Mouse (Mus musculus): ENCODE data around the gene Dio1. TPM values are rescaled to one million over a fixed set of nuclear protein-coding genes. Genes with fewer than 3 reads are reported as not detected.

Gene Dio1
- polyA plus RNA-seq, 1 experiment from 2014 or later = 0.33 TPM

DNA sequence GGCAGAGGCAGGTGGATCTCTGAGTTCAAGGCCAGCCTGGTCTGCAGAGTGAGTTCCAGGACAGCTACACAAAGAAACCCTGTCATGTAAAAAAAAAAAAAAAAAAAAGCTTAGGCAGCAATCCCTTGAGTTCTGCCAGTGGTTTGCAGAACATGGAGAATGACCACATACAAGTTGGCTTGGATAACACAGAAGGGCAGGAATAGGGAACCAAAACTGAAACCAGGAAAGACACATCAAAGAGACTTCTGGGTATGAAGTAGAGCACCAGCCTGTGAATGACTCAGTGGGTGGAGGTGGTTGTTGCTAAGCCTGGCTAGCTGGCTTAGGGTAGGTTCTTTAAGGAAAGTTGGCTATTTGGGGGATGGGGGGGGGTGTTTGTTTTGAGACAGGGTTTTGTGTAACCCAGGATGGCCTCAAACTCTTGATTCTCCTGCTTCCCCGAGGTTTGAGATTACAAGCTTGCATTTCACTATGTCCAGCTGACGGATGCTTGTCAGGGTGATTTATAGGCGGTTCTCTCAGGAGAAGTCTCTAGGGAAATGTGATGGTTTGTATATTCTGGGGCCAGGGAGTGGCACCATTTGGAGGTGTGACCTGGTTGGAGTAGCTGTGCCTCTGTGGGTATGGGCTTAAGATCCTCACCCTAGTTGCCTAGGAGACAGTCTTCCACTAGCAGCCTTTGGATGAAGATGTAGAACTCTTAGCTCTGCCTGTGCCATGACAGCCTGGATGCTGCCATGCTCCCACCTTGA is 21.3 kb downstream of the Dio1 start:
- H3K9ac ChIP-seq (replicated peaks; ENCODE audit: low read depth) = no peak overlapping the region
- DNase-seq (ENCODE audit: low spot score) (peak; percentile 49), ATAC-seq (peak; percentile 32; the same call in 1 of the 2 replicates)
- no peak overlapping the region for H3K4me2 ChIP-seq (replicated peaks; ENCODE audit: low read depth, low read length)
- WGBS = 52% methylated on average over 3 of the region's 3 CpGs
- H3K4me3 ChIP-seq (ENCODE audit: low read depth, low read length) = no peak overlapping the region
- H3K27me3 ChIP-seq (replicated peaks; ENCODE audit: insufficient read depth, low read length) = no peaks in the 10 kb centered on the region
- no peaks in the 10 kb centered on the region for H3K4me1 ChIP-seq (ENCODE audit: insufficient read depth, low read depth, low read length)
- no peak overlapping the region for H3K27ac ChIP-seq (ENCODE audit: low read length)
- TF ChIP-seq EP300 (IDR thresholded peaks at IDR 0.05) (no peak), CTCF (IDR thresholded peaks at IDR 0.05) (no peak)
- no peaks in the 10 kb centered on the region for H3K9me3 ChIP-seq (ENCODE audit: low read length)
- no peaks in the 10 kb centered on the region for H3K36me3 ChIP-seq (ENCODE audit: insufficient read depth, low read length)

- Histone ChIP-seq H3K4me3 (ENCODE audit: low read depth, low read length) (no peak overlapping the region), H3K27me3 (replicated peaks; ENCODE audit: insufficient read depth, low read length) (no peaks in the 10 kb centered on the region), H3K9me3 (ENCODE audit: low read length) (no peaks in the 10 kb centered on the region), H3K36me3 (ENCODE audit: insufficient read depth, low read length) (no peaks in the 10 kb centered on the region), H3K4me2 (replicated peaks; ENCODE audit: low read depth, low read length) (no peak overlapping the region), H3K4me1 (ENCODE audit: insufficient read depth, low read depth, low read length) (no peaks in the 10 kb centered on the region), H3K27ac (ENCODE audit: low read length) (no peak overlapping the region), H3K9ac (replicated peaks; ENCODE audit: low read depth) (no peak overlapping the region)
- ATAC-seq = no peak
- no peak for DNase-seq (ENCODE audit: low spot score)
- no peak for TF ChIP-seq CTCF (IDR thresholded peaks at IDR 0.05)
- 80% methylated on average over 7 of the region's 7 CpGs for WGBS
Observed at GRCm38 (mm10) chr4:107280843-107281475, 26.0 kb downstream of the Dio1 start.

DNA sequence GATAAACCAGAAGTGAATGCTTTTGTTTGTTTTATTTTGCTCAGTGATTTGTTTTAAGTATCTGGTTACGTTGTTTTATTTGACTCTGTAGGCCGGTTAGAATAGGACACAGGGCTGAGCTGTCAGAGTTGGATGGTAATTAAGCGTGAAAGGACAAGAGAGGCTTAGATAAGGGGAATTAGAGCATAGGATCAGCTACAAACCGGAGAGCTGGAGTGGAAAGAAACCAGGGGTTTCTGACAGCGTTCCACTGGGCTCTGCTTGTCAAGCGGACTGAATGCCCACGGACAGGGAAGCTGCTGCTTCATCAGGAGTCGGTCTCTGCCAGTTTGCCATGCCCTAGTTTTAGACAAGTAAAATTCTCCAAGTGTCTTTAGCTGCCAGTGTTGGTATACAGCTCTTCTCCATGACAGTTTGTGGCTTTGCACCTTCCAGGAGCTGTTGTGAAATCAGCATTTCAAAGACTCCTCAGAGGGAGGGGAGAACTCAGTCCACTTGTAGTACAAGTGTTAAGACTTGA is 28.7 kb downstream of the Dio1 start:
- Histone ChIP-seq H3K36me3 (ENCODE audit: insufficient read depth, low read length) (no peaks in the 10 kb centered on the region), H3K4me3 (ENCODE audit: low read depth, low read length) (no peak overlapping the region), H3K9ac (replicated peaks; ENCODE audit: low read depth) (no peak overlapping the region), H3K9me3 (ENCODE audit: low read length) (no peaks in the 10 kb centered on the region), H3K4me1 (ENCODE audit: insufficient read depth, low read depth, low read length) (no peaks in the 10 kb centered on the region), H3K4me2 (replicated peaks; ENCODE audit: low read depth, low read length) (no peak overlapping the region), H3K27me3 (replicated peaks; ENCODE audit: insufficient read depth, low read length) (no peaks in the 10 kb centered on the region), H3K27ac (ENCODE audit: low read length) (no peak overlapping the region)
- DNase-seq (ENCODE audit: low spot score) (peak; percentile 32), ATAC-seq (peak; percentile 25; the same call in 1 of the 2 replicates)
- 33% methylated on average over 8 of the region's 8 CpGs for WGBS
- no peak for TF ChIP-seq CTCF (IDR thresholded peaks at IDR 0.05)
- no peak for TF ChIP-seq EP300 (IDR thresholded peaks at IDR 0.05)

GRCm38 (mm10) chr4:107274511-107274910 is 32.5 kb downstream of the Dio1 start:
- Histone ChIP-seq H3K9ac (replicated peaks; ENCODE audit: low read depth) (no peak overlapping the region), H3K27me3 (replicated peaks; ENCODE audit: insufficient read depth, low read length) (no peaks in the 10 kb centered on the region), H3K36me3 (ENCODE audit: insufficient read depth, low read length) (no peaks in the 10 kb centered on the region), H3K4me1 (ENCODE audit: insufficient read depth, low read depth, low read length) (no peaks in the 10 kb centered on the region), H3K4me3 (ENCODE audit: low read depth, low read length) (no peak overlapping the region), H3K9me3 (ENCODE audit: low read length) (no peaks in the 10 kb centered on the region), H3K4me2 (replicated peaks; ENCODE audit: low read depth, low read length) (no peak overlapping the region), H3K27ac (ENCODE audit: low read length) (no peak overlapping the region)
- no peak for TF ChIP-seq EP300 (IDR thresholded peaks at IDR 0.05)
- TF ChIP-seq CTCF (IDR thresholded peaks at IDR 0.05) = no peak
- DNase-seq (ENCODE audit: low spot score) (no peak), ATAC-seq (no peak)
- 61% methylated on average over 5 of the region's 5 CpGs for WGBS

GRCm38 (mm10) chr4:107273683-107274082 is 33.3 kb downstream of the Dio1 start:
- Histone ChIP-seq H3K4me1 (ENCODE audit: insufficient read depth, low read depth, low read length) (no peaks in the 10 kb centered on the region), H3K36me3 (ENCODE audit: insufficient read depth, low read length) (no peaks in the 10 kb centered on the region), H3K4me3 (ENCODE audit: low read depth, low read length) (no peak overlapping the region), H3K9ac (replicated peaks; ENCODE audit: low read depth) (no peak overlapping the region), H3K9me3 (ENCODE audit: low read length) (no peaks in the 10 kb centered on the region), H3K4me2 (replicated peaks; ENCODE audit: low read depth, low read length) (no peak overlapping the region), H3K27me3 (replicated peaks; ENCODE audit: insufficient read depth, low read length) (no peaks in the 10 kb centered on the region), H3K27ac (ENCODE audit: low read length) (no peak overlapping the region)
- peak; percentile 5 for DNase-seq (ENCODE audit: low spot score)
- WGBS = 75% methylated on average over 4 of the region's 4 CpGs
- no peak for TF ChIP-seq CTCF (IDR thresholded peaks at IDR 0.05)
- no peak for TF ChIP-seq EP300 (IDR thresholded peaks at IDR 0.05)
- ATAC-seq = no peak

DNA sequence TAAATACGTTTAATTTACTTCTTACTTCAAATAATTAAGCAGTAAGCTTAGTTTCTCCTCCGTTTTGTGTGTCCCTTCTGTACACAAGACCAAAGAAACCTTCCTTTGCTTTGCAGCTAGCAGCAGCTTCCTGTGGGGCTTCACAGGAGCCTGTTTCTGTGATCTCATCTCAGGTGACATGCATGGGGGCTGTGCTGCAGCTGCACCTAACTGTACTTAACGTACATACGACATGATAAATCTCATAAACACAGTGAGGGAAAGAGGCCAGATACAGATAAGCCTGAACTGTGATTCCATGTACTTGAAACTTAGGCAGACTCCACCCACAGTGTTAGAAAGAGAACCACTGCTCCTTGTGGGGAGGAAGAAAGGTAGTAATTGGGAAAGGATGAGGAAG is 47.0 kb downstream of the Dio1 start:
- no peak overlapping the region for H3K4me3 ChIP-seq (ENCODE audit: low read depth, low read length)
- WGBS = 36% methylated on average over 4 of the region's 4 CpGs
- H3K36me3 ChIP-seq (ENCODE audit: insufficient read depth, low read length) = no peaks in the 10 kb centered on the region
- no peak for DNase-seq (ENCODE audit: low spot score)
- H3K27ac ChIP-seq (ENCODE audit: low read length) = no peak overlapping the region
- no peak overlapping the region for H3K9ac ChIP-seq (replicated peaks; ENCODE audit: low read depth)
- no peak overlapping the region for H3K4me2 ChIP-seq (replicated peaks; ENCODE audit: low read depth, low read length)
- no peak for ATAC-seq
- H3K27me3 ChIP-seq (replicated peaks; ENCODE audit: insufficient read depth, low read length) = no peaks in the 10 kb centered on the region
- no peaks in the 10 kb centered on the region for H3K9me3 ChIP-seq (ENCODE audit: low read length)
- H3K4me1 ChIP-seq (ENCODE audit: insufficient read depth, low read depth, low read length) = no peaks in the 10 kb centered on the region
- TF ChIP-seq EP300 (IDR thresholded peaks at IDR 0.05) = no peak
- TF ChIP-seq CTCF (IDR thresholded peaks at IDR 0.05) = no peak
